Mouse (Mus musculus) C2C12 (cell line): ENCODE data around the gene Lypd3.

Experiments
- CTCF ChIP-seq: IDR thresholded peaks from one replicate; pipeline ENCODE4 v1.5.1; 2011; ENCODE audit not compliant: control insufficient read depth, insufficient read depth, insufficient read length
- USF1 ChIP-seq: IDR thresholded peaks from one replicate; pipeline ENCODE4 v1.6.1; 2011; ENCODE audit warnings: low read depth, mild to moderate bottlenecking, control low read depth, moderate library complexity

DNA sequence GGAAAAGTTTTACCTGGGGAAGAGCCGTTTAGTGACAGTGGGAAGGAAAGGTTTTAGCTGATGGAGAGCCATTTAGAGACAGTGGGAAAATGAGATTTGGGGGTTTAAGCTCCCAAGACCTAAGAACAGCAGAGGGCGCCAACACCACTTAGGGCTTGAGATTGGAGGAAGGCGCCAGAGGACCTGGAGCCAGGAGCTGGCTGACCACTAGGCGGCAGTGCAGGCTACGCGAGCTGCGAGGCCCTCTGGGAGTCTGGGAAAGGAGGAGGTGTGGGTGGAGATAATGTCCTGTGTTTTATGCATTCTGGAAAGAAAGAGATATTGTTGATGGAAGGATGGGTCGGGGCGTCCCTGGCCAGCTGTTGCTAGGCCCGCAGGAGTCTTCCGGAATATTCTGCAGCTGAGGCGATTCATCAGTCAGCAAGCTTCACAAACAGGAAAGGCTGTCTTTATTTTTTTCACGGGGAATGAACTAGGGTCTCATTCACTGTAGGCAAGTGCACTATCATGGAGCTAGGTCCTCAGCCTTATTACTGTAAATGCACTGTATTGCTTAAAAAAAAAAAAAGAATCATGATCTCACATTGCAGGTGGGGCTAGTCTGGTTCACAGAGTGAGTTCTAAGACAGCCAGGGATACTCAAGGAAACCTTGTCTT, 35.3 kb upstream of the Lypd3 start:
- peak; percentile 99 for TF ChIP-seq CTCF
- no peak for TF ChIP-seq USF1
